Mouse (Mus musculus): ENCODE data around the gene Slc39a3.
"Not testable (repeated sequence)": the region's sequence is repeated elsewhere in the genome, so short reads cannot be mapped to it uniquely, and the experiment has no call there.

The Slc39a3 gene

DNA sequence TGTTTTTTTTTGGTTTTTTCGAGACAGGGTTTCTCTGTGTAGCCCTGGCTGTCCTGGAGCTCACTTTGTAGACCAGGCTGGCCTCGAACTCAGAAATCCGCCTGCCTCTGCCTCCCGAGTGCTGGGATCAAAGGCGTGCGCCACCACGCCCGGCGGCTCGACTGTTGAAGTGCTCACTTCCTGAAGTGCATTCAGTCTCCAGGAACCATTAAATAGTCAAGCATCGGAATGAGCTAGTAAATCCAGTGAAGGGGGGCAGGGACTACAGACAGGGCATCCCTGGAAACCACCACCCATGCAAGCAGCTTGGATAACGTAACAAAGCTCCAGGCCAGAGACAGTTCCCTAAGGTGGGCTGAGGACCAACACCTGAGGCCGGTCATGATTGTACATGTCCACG lies 8.0 kb upstream of the Slc39a3 start:
- not testable (repeated sequence) for DNase-seq

- peak; percentile 60 to 64 for DNase-seq
Measured at GRCm38 (mm10) chr10:81041458-81042175, 4.4 kb upstream of the Slc39a3 start.

- no peak for DNase-seq
Measured at GRCm38 (mm10) chr10:81036251-81036650, 975 bp downstream of the Slc39a3 start.

- no peak for DNase-seq
Measured at GRCm38 (mm10) chr10:81033586-81033985, 3.6 kb downstream of the Slc39a3 start.

- no peak for DNase-seq
Measured at GRCm38 (mm10) chr10:81029031-81029430, 8.2 kb downstream of the Slc39a3 start.

- DNase-seq, result no peak
Measured at GRCm38 (mm10) chr10:81028219-81028618, 9.0 kb downstream of the Slc39a3 start.

GRCm38 (mm10) chr10:81027331-81027730 lies 9.9 kb downstream of the Slc39a3 start:
- no peak for DNase-seq

DNA sequence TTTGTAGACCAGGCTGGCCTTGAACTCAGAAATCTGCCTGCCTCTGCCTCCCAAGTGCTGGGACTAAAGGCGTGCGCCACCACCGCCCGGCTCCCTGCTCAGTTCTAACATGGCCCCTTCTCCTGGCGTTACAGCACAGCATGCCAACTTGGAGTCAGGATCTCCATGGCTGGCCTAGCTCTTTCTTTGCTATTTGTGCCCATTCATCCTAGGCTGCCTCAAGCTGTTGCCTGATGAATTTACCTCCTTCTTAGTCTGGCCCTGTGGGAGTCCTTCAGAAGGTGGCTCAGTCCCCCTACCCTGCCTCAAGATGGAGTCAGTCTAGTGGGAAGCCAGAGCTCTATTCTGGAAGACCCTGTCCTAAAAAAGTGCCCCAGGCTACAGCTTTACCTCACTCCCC lies 10.4 kb downstream of the Slc39a3 start:
- no peak for DNase-seq

GRCm38 (mm10) chr10:81025639-81026275 lies 11.5 kb downstream of the Slc39a3 start, which contains the start of gene Diras1:
Gene Diras1 (minus strand): TSS chr10:81025662.
- no peak for DNase-seq

- no peak for DNase-seq
Measured at GRCm38 (mm10) chr10:81025047-81025621, 12.1 kb downstream of the Slc39a3 start.

DNA sequence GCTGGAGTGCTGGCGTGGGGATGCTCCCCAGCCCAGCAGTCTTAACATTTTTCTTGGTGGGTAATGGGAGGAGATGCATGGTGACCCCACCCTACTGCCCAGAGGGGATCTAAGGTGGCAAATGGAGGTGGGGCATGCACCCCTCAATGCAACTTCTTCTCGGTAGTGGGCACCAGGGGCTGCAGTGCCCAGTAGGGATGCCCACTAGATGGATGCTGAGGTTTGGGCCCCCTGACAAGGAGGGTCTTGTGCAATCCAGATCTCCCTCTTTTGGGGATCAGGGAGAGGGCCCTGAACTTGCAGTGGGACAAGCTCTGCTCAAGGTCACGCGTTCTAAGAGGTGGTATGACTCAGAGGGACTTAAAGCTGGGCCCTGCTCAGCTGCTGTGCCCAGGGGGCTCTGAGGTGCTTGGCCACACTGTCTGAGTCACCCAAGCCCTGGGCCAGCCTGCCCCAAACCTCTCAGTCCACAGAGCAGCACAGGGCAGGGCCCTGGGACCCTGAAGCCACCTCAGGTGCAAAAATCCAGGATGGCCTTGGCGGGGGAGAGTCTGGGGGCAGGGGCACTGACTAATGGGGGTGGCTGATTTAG lies 12.8 kb downstream of the Slc39a3 start:
- no peak for DNase-seq

DNA sequence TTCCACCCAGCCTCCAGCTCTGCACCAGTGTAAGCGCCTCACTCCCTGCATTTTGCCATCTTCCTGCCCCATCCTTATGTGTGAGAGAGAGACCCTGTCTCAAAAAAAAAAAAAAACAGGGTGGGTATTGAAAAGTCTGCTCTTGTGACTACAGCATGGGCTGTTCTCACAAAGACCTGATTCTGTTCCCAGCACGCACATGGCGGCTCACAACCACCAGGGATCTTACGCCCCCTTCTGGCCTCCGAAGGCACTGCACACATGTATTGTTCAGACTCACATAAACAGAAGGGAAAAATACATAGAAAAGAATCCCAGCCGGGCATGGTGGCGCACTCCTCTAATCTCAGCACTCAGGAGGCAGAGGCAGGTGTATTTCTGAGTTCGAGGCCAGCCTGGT lies 14.5 kb downstream of the Slc39a3 start:
- DNase-seq, result no peak

DNA sequence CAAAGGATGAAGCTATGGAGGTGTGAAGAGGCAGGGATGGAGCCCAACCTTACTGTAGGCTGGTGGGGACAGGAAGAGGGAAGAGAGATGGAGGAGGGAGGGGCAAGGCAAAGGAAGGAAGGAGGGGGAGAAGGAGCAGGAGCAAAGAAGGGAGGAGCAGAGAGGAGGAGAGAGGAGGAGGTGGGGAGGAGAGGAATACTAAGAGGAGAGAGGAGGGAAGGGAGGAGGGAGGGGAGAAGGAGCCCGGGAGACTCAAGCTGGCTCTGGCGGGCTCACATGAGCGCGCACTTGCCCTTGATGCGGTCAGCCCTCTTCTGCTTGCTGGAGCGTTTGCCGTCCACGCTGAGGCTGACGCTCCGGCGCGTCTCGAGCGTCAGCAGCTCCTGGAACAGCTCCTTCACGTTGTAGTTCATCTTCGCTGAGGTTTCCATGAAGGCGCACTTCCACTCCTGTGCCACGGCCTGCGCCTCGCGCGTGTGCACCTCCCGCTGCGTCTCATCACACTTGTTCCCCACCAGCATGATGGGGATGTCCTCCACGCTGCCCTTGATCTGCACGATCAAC lies 15.6 kb downstream of the Slc39a3 start:
- no peak for DNase-seq

- DNase-seq, result no peak
Measured at GRCm38 (mm10) chr10:81020207-81020606, 17.0 kb downstream of the Slc39a3 start.

DNA sequence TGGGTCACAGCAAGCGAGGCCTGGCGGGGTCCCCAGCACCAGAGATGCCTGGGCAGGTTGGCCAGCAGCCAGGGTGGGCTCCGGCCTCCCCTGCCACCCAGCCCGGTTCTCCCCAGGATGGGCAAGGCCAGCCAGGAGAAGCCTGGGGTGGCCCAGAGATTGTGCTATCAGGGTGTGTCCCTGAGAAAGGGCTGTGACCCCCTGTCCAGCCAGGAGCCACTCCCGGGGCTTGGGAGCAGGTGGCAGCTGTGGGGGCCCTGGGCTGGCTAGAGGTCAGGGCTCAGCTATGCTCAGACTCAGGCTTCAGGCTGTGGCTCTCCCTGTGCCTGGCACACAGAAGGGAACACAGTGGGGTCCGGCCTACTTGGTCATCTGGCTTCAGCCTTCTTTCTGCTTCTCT lies 17.5 kb downstream of the Slc39a3 start:
- DNase-seq, result no peak

DNA sequence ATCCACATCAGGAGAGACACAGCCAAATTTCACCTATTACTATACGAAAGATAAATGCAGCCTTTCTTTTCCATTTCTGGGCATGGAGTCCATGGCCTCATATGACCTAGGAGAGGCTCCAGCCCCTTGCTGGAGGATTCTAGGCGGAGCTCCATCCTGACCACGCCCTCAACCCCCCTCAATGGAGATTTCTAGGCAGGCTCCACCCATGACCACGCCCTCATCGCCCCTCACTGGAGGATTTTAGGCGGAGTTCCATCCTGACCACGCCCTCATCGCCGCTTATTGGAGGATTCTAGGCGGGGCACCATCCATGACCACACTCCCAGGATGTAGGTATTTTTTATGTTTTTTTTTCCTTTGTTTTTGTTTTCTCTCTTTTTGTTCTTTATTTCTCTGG lies 18.9 kb downstream of the Slc39a3 start:
- DNase-seq, result no peak

DNA sequence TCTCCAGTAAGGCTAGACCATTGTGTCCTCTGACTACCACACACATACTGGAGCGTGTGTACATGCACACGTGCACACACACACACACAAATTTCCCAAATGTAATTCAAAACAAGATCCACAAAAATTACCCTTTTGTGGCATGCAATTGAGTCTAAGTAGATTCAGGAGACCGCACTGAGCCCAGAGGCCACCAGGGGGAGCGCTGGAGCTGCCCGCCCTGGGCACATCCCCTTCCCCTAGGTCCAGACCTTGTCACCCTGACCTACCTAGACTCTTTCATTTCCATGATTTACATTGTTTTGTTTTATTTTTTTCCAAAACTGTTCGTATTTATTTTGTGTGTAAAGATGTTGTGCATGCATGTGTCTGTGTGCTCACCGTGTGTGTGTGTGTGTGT lies 20.6 kb downstream of the Slc39a3 start:
- peak; percentile 37 to 44 for DNase-seq

DNA sequence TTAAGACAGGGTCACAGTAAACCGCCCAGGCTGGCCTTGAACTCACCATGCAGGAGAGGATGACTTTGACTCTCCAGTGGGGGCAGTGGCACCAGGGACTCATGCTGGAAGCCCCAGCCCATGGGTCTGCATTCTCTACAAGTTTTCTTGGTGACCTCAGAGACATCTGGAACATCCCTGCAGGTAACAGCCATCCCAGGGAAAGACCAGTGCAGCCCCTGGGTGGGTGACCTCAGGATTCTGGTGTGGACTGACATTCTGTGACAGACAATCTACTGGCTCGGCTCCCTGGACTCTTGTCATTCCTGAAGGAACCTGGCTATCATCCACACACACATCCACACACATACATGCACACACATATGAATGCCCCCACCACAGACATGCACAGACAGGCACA lies 21.6 kb downstream of the Slc39a3 start:
- no peak for DNase-seq

DNA sequence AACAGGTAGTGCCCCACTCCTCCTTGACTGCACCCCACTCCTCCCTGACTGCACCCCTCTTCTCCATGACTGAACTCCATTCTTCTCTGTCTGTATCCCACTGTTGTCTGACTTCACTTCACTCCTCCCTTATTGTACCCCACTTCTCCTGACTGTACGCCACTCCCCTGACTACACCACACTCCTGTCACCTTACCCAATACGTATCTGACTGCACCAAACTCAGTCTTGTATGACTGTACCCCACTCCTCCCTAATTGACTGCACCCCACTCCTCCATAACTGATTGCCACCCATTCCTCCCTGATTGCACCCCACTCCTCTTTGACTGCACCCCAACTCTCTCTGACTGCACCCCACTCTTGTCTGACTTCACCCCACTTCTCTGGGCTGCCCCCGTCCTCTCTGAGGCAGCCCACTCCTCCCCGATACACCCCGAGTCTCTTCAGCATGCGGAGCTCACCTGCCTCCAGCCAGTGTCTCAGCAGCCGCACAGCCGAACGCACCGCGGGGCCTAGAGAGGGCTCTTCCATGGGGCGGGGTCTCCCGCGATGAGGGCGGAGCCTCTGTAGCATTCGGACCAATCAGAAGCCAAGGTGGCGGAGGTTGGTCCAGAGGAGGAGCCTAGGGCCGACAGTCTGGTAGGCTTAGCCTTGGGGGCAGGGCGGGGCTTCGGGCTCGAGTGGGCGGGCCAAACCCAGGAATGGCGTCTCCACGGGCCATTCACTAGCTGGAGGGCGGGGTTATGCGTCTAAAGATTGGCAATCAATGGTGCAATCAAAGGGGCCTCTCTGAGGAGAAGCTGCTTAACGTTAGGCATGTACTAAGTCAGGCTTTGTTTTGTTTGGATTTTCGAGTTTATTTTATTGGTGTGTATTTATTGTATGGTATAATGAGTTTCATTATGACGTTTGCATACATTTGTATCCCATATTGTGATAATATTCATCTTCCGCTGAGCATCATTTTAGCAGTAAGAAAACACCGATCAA lies 22.5 kb downstream of the Slc39a3 start, which contains the start of gene Gng7:
Gng7 (minus strand) TSS at position 553 of the 992 bp plus-strand sequence.
- DNase-seq, result peak; percentile 96 to 97

DNA sequence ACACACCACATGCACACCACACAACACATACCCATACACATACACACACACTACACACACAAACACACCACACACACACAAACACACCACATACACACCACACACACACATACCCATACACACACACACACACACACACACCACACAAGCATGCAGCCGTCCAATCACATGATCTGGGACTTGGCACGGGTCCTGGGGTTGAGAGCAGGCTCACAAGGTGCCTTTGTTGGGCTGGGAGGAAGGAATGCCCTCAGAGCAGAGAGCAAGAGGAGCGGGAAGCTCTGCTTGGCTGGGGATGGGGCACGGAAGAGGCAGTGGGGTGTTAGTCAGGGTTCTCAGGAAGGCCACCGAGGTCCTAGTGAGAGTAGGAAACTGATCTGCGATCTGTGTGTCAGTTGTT lies 26.4 kb downstream of the Slc39a3 start:
- no peak for DNase-seq

- no peak for DNase-seq
Measured at GRCm38 (mm10) chr10:81007240-81007639, 30.0 kb downstream of the Slc39a3 start.

Data from lung, adult 18-20 months (tissue).